9 mouse cellular contexts compared by ENCODE assay signal in genomic region chr5:114485685-114486084, GRCm38 (mm10).
"Had no signal": no experiment of that assay in that cellular context is flagged by ENCODE, and none has a peak within 500 bp of the region (broad histone marks: within the 10 kb centered on the region; RNA-seq: fewer than 3 reads in every experiment).

No protein-coding gene starts in this region.

- H3K27me3 ChIP-seq: liver, embryonic 13.5 days had no signal

- H3K9ac ChIP-seq: liver, embryonic 13.5 days; midbrain, embryonic 13.5 days had no signal

- DNase-seq: kidney, adult 9 months; kidney, postnatal 14 days; kidney, postnatal 4 days; liver, embryonic 13.5 days; lung, adult 2 months; lung, postnatal 14 days; thymus, postnatal 25 days had no signal

- H3K9me3 ChIP-seq: liver, embryonic 13.5 days; midbrain, embryonic 13.5 days had no signal

- H3K4me2 ChIP-seq: liver, embryonic 13.5 days; midbrain, embryonic 13.5 days had no signal

- H3K4me3 ChIP-seq: liver, embryonic 13.5 days; midbrain, embryonic 13.5 days had no signal

- ATAC-seq: midbrain, embryonic 13.5 days had no signal

- H3K36me3 ChIP-seq: liver, embryonic 13.5 days; midbrain, embryonic 13.5 days had no signal

- H3K27ac ChIP-seq: liver, embryonic 13.5 days; macrophage; midbrain, embryonic 13.5 days had no signal
